Mouse (Mus musculus) limb, embryonic 10.5 days (tissue): ENCODE results near the gene Celf2. TPM values are rescaled to one million over a fixed set of nuclear protein-coding genes. Genes with fewer than 3 reads are reported as not detected.
"Not testable (repeated sequence)": the region's sequence is repeated elsewhere in the genome, so short reads cannot be mapped to it uniquely, and the experiment has no call there.

Experiments
- DNase-seq: peaks from one replicate; pipeline ENCODE4 v3.0.0-alpha.2; 2017; ENCODE audit warnings: low spot score
- H3K27ac ChIP-seq: fragments of 300-500 bp; sonication (generic); 2 replicates; pipeline ENCODE4 v1.5.1; 2016; ENCODE audit warnings: mild to moderate bottlenecking
- H3K27me3 ChIP-seq: fragments of 300-500 bp; sonication (generic); 2 replicates; pipeline ENCODE4 v1.6.1; 2016; ENCODE audit warnings: low read depth, mild to moderate bottlenecking; ENCODE audit not compliant: poor library complexity, severe bottlenecking
- H3K36me3 ChIP-seq: fragments of 300-500 bp; sonication (generic); 2 replicates; pipeline ENCODE4 v1.6.1; 2016; ENCODE audit warnings: mild to moderate bottlenecking, moderate library complexity
- H3K4me1 ChIP-seq: fragments of 300-500 bp; sonication (generic); 2 replicates; pipeline ENCODE4 v1.6.1; 2016
- H3K4me3 ChIP-seq: fragments of 300-500 bp; sonication (generic); 2 replicates; pipeline ENCODE4 v1.5.1; 2016; ENCODE audit warnings: mild to moderate bottlenecking, moderate library complexity
- H3K9me3 ChIP-seq: fragments of 300-500 bp; sonication (generic); replicated peaks from 2 replicates; pipeline ENCODE4 v1.6.1; 2016; ENCODE audit warnings: mild to moderate bottlenecking
- WGBS: fragments of 180-500 bp; shearing (Covaris S2); methylation state at CpG from one replicate; pipeline ENCODE4 v1.1.7; 2016; 5-methylcytosine and 5-hydroxymethylcytosine counted together
- polyA plus RNA-seq: library from polyadenylated mRNA; unstranded; fragments of >200 nt; fragmentation: Nextera tagmentation; extraction: Ambion mirVana; gene quantifications from 2 replicates; pipeline ENCODE4 v1.2.1, GENCODE M21; 2016

Celf2 gene
- polyA plus RNA-seq, 1 experiment from 2014 or later, result 16.2 TPM

- WGBS, result 83% methylated on average over 1 of the region's 1 CpGs
- no peak for DNase-seq
- Histone ChIP-seq H3K27me3 (no peaks in the 10 kb centered on the region), H3K9me3 (no peaks in the 10 kb centered on the region), H3K4me1 (0 out of 2 replicates have a peak, but pooled peaks cover 3% of the 10 kb centered on the region), H3K27ac (no peak overlapping the region), H3K36me3 (no peaks in the 10 kb centered on the region), H3K4me3 (no peak overlapping the region)
Observed at GRCm38 (mm10) chr2:7308731-7309130, 200.6 kb downstream of the Celf2 start.

GRCm38 (mm10) chr2:7287434-7287833 is 221.9 kb downstream of the Celf2 start:
- H3K9me3 ChIP-seq, result no peaks in the 10 kb centered on the region
- H3K4me3 ChIP-seq, result no peak overlapping the region
- H3K36me3 ChIP-seq, result no peaks in the 10 kb centered on the region
- H3K4me1 ChIP-seq, result no peaks in the 10 kb centered on the region
- no peak overlapping the region for H3K27ac ChIP-seq
- H3K27me3 ChIP-seq, result no peaks in the 10 kb centered on the region
- DNase-seq, result no peak
- WGBS, result 82% methylated on average over 3 of the region's 3 CpGs

GRCm38 (mm10) chr2:7273214-7273613 is 236.1 kb downstream of the Celf2 start:
- no peak for DNase-seq
- 68% methylated on average over 4 of the region's 4 CpGs for WGBS
- no peak overlapping the region for H3K27ac ChIP-seq
- peaks cover 4% of the 10 kb centered on the region; the same call in 1 of the 2 replicates for H3K4me1 ChIP-seq
- H3K27me3 ChIP-seq, result no peaks in the 10 kb centered on the region
- H3K36me3 ChIP-seq, result no peaks in the 10 kb centered on the region
- no peak overlapping the region for H3K4me3 ChIP-seq
- no peaks in the 10 kb centered on the region for H3K9me3 ChIP-seq

GRCm38 (mm10) chr2:7270051-7270450 is 239.3 kb downstream of the Celf2 start:
- DNase-seq, result no peak
- no peaks in the 10 kb centered on the region for H3K9me3 ChIP-seq
- H3K27me3 ChIP-seq, result no peaks in the 10 kb centered on the region
- H3K27ac ChIP-seq, result no peak overlapping the region
- no peak overlapping the region for H3K4me3 ChIP-seq
- WGBS, result 88% methylated on average over 7 of the region's 7 CpGs
- no peaks in the 10 kb centered on the region for H3K36me3 ChIP-seq
- peaks cover 4% of the 10 kb centered on the region; the same call in 1 of the 2 replicates for H3K4me1 ChIP-seq

GRCm38 (mm10) chr2:7267166-7267565 is 242.2 kb downstream of the Celf2 start:
- Histone ChIP-seq H3K4me3 (no peak overlapping the region), H3K36me3 (no peaks in the 10 kb centered on the region), H3K4me1 (no peaks in the 10 kb centered on the region), H3K27ac (no peak overlapping the region), H3K9me3 (no peaks in the 10 kb centered on the region), H3K27me3 (no peaks in the 10 kb centered on the region)
- no peak for DNase-seq
- WGBS, result 91% methylated on average over 4 of the region's 4 CpGs

- DNase-seq, H3K9me3 ChIP-seq, H3K27me3 ChIP-seq, H3K27ac ChIP-seq, H3K4me1 ChIP-seq, H3K4me3 ChIP-seq, H3K36me3 ChIP-seq: not testable (repeated sequence)
Observed at GRCm38 (mm10) chr2:7262668-7263067, 246.7 kb downstream of the Celf2 start.

- Histone ChIP-seq H3K4me1 (no peaks in the 10 kb centered on the region), H3K36me3 (no peaks in the 10 kb centered on the region), H3K4me3 (no peak overlapping the region), H3K9me3 (no peaks in the 10 kb centered on the region), H3K27ac (no peak overlapping the region), H3K27me3 (no peaks in the 10 kb centered on the region)
- no peak for DNase-seq
- WGBS, result 90% methylated on average over 4 of the region's 4 CpGs
Observed at GRCm38 (mm10) chr2:7260186-7260585, 249.2 kb downstream of the Celf2 start.

GRCm38 (mm10) chr2:7259616-7260015 is 249.7 kb downstream of the Celf2 start:
- no peak for DNase-seq
- H3K9me3 ChIP-seq, result no peaks in the 10 kb centered on the region
- no peak overlapping the region for H3K4me3 ChIP-seq
- H3K27ac ChIP-seq, result no peak overlapping the region
- H3K27me3 ChIP-seq, result no peaks in the 10 kb centered on the region
- 92% methylated on average over 4 of the region's 4 CpGs for WGBS
- H3K4me1 ChIP-seq, result no peaks in the 10 kb centered on the region
- H3K36me3 ChIP-seq, result no peaks in the 10 kb centered on the region

- H3K9me3 ChIP-seq, result no peaks in the 10 kb centered on the region
- DNase-seq, result no peak
- H3K27ac ChIP-seq, result no peak overlapping the region
- H3K27me3 ChIP-seq, result no peaks in the 10 kb centered on the region
- H3K36me3 ChIP-seq, result no peaks in the 10 kb centered on the region
- H3K4me3 ChIP-seq, result no peak overlapping the region
- WGBS, result 88% methylated on average over 1 of the region's 1 CpGs
- H3K4me1 ChIP-seq, result no peaks in the 10 kb centered on the region
Observed at GRCm38 (mm10) chr2:7256023-7256422, 253.3 kb downstream of the Celf2 start.

- DNase-seq, result no peak
- no peaks in the 10 kb centered on the region for H3K4me1 ChIP-seq
- no peaks in the 10 kb centered on the region for H3K27me3 ChIP-seq
- no peaks in the 10 kb centered on the region for H3K9me3 ChIP-seq
- H3K27ac ChIP-seq, result no peak overlapping the region
- no peak overlapping the region for H3K4me3 ChIP-seq
- 91% methylated on average over 3 of the region's 3 CpGs for WGBS
- no peaks in the 10 kb centered on the region for H3K36me3 ChIP-seq
Observed at GRCm38 (mm10) chr2:7255386-7255785, 254.0 kb downstream of the Celf2 start.

- Histone ChIP-seq H3K4me1 (peaks cover 22% of the 10 kb centered on the region), H3K27me3 (no peaks in the 10 kb centered on the region), H3K4me3 (no peak overlapping the region), H3K27ac (no peak overlapping the region), H3K9me3 (no peaks in the 10 kb centered on the region), H3K36me3 (no peaks in the 10 kb centered on the region)
- no peak for DNase-seq
- 63% methylated on average over 2 of the region's 2 CpGs for WGBS
Observed at GRCm38 (mm10) chr2:7250314-7250713, 259.0 kb downstream of the Celf2 start.

GRCm38 (mm10) chr2:7249002-7249401 is 260.4 kb downstream of the Celf2 start:
- DNase-seq, result no peak

GRCm38 (mm10) chr2:7245958-7246774 is 263.2 kb downstream of the Celf2 start:
- Histone ChIP-seq H3K4me1 (peaks cover 22% of the 10 kb centered on the region), H3K36me3 (no peaks in the 10 kb centered on the region), H3K9me3 (no peaks in the 10 kb centered on the region), H3K27ac (no peak overlapping the region), H3K4me3 (no peak overlapping the region), H3K27me3 (no peaks in the 10 kb centered on the region)
- 32% methylated on average over 4 of the region's 4 CpGs for WGBS
- no peak for DNase-seq

More at GRCm38 (mm10) chr2:7249002-7249401, 260.4 kb downstream of the Celf2 start:
- Histone ChIP-seq H3K36me3 (no peaks in the 10 kb centered on the region), H3K4me1 (peaks cover 22% of the 10 kb centered on the region), H3K27ac (no peak overlapping the region), H3K4me3 (no peak overlapping the region), H3K27me3 (no peaks in the 10 kb centered on the region), H3K9me3 (no peaks in the 10 kb centered on the region)

- H3K36me3 ChIP-seq, result no peaks in the 10 kb centered on the region
- H3K27me3 ChIP-seq, result no peaks in the 10 kb centered on the region
- no peak overlapping the region for H3K27ac ChIP-seq
- no peaks in the 10 kb centered on the region for H3K9me3 ChIP-seq
- H3K4me3 ChIP-seq, result no peak overlapping the region
- DNase-seq, result no peak
- H3K4me1 ChIP-seq, result peaks cover 12% of the 10 kb centered on the region
- 88% methylated on average over 1 of the region's 1 CpGs for WGBS
Observed at GRCm38 (mm10) chr2:7242139-7242538, 267.2 kb downstream of the Celf2 start.
